ENCODE assay signal across 8 mouse cellular contexts in genomic region chr2:31119795-31120194, GRCm38 (mm10). TPM values are rescaled to one million over a fixed set of nuclear protein-coding genes. Genes with fewer than 3 reads are reported as not detected.
DNase-seq lines count a peak whose midpoint lies in the region; ATAC-seq and TF ChIP-seq lines count a peak whose summit lies in the region.
"Had no signal": no experiment of that assay in that cellular context is flagged by ENCODE, and none has a peak within 500 bp of the region (broad histone marks: within the 10 kb centered on the region; RNA-seq: fewer than 3 reads in every experiment).

No protein-coding gene starts in this region.

- 65% methylated on average over 13 of the region's 13 CpGs for WGBS in heart, embryonic 10.5 days

- H3K27ac ChIP-seq in ES-E14 (ENCODE audit: insufficient read depth, low read depth, low read length, poor library complexity, severe bottlenecking), result peak overlapping the region; percentile 26; the same call in 1 of the 2 replicates
- H3K27ac ChIP-seq in heart, embryonic 10.5 days, result peak overlapping the region; percentile 33; the same call in 1 of the 2 replicates
- H3K27ac ChIP-seq: kidney, postnatal 0 days had no signal

- H3K27me3 ChIP-seq in heart, embryonic 10.5 days (ENCODE audit: insufficient read depth, poor library complexity, severe bottlenecking), result no peaks in the 10 kb centered on the region

- peak overlapping the region; percentile 57; the same call in 1 of the 2 replicates for H3K9ac ChIP-seq in ES-E14 (ENCODE audit: insufficient read depth, low read depth, low read length, poor library complexity, severe bottlenecking)

- no peaks in the 10 kb centered on the region; the same call in 1 of the 2 replicates for H3K36me3 ChIP-seq in ES-E14 (ENCODE audit: control insufficient read depth, insufficient read depth, low read length, poor library complexity, severe bottlenecking)
- H3K36me3 ChIP-seq in heart, embryonic 10.5 days, result peaks cover 9% of the 10 kb centered on the region; the same call in 1 of the 2 replicates

- in situ Hi-C loops in ES-E14 (cut with MboI; ENCODE audit: low sequenced_read_pairs in 2 of 2, unreplicated experiment in 2 of 2), result no loop called here

- peaks cover 0 to 20% of the 10 kb centered on the region in 2 experiments; a peak in 2 of 4 replicates for H3K4me1 ChIP-seq in ES-E14 (ENCODE audit: control insufficient read depth in 2 of 2, insufficient read depth in 2 of 2, low read length in 2 of 2, poor library complexity in 1 of 2)
- H3K4me1 ChIP-seq in heart, embryonic 10.5 days, result peaks cover 44% of the 10 kb centered on the region

- no peak for DNase-seq in ES-E14 (ENCODE audit: low read depth, low spot score)
- peak; percentile 60 for DNase-seq in brain, embryonic 18.5 days (ENCODE audit: low read depth, low spot score)
- no peak for DNase-seq in heart, embryonic 10.5 days (ENCODE audit: low spot score)
- peak; percentile 60 to 88 for DNase-seq in layer of hippocampus, postnatal 14 days (ENCODE audit: low spot score in 2 of 2)
- peak; percentile 49 for DNase-seq in right cerebral cortex, postnatal 4 days
- no peak for DNase-seq in adrenal gland, postnatal 25 days

- H3K9me3 ChIP-seq in ES-E14 (ENCODE audit: control insufficient read depth, insufficient read depth, low read depth, low read length), result no peaks in the 10 kb centered on the region
- H3K9me3 ChIP-seq in heart, embryonic 10.5 days, result no peaks in the 10 kb centered on the region

- peak overlapping the region in 1 of 2 experiments; percentile 35; a peak in 2 of 4 replicates for H3K4me3 ChIP-seq in ES-E14 (ENCODE audit: insufficient read depth in 1 of 2, low read depth in 1 of 2, low read length in 2 of 2, poor library complexity in 1 of 2, severe bottlenecking in 1 of 2)
- no peak overlapping the region for H3K4me3 ChIP-seq in heart, embryonic 10.5 days

- ATAC-seq in megakaryocyte progenitor cell, adult 5-6 weeks (replicated peaks; ENCODE audit: poor library complexity), result no peak

TF ChIP-seq in ES-E14, 5 proteins besides CTCF, POLR2A, EP300 and RAD21:
- TF ChIP-seq ZNF384 (IDR thresholded peaks at IDR 0.05; ENCODE audit: low read depth, low read length) (no peak), HCFC1 (IDR thresholded peaks at IDR 0.05; ENCODE audit: borderline replicate concordance, insufficient read depth, low read length) (no peak), MAFK (IDR thresholded peaks at IDR 0.05; ENCODE audit: insufficient read depth, low read depth, low read length) (no peak), ZC3H11A (IDR thresholded peaks at IDR 0.05; ENCODE audit: borderline replicate concordance, low read depth, low read length) (no peak), CHD2 (IDR thresholded peaks at IDR 0.05; ENCODE audit: low read depth, low read length) (no peak)

RNA-seq across cellular contexts. Expression of gene Fnbp1, which starts 22.0 kb away (rescaled TPM):
- 15.1 and 16.5 TPM in 2 replicates for total RNA-seq in ES-E14 (2012; rRNA removed)
- 17.7 and 21.6 TPM in 2 replicates for polyA plus RNA-seq in heart, embryonic 10.5 days (2016; fragmentation: Nextera tagmentation; extraction: Ambion mirVana)
- total RNA-seq in layer of hippocampus, postnatal 14 days (2021), result 100 to 1,000 TPM in 1 of 2 experiments, 10 to 100 TPM in 1; 98.9 to 105 TPM
- total RNA-seq in megakaryocyte progenitor cell, adult 5-6 weeks (2015), result 30.7 and 44.8 TPM in 2 replicates
- total RNA-seq in megakaryocyte progenitor cell, adult 5-6 weeks (2017), result 20.9 and 44.7 TPM in 2 replicates
- total RNA-seq in adrenal gland, postnatal 25 days (2021), result 50.9 and 66.0 TPM in 2 replicates

RNA-seq across cellular contexts. Expression of gene Gpr107, which starts 32.3 kb away (rescaled TPM):
- total RNA-seq in ES-E14 (2012; rRNA removed), result 111 and 156 TPM in 2 replicates
- 35.9 and 37.4 TPM in 2 replicates for polyA plus RNA-seq in heart, embryonic 10.5 days (2016; fragmentation: Nextera tagmentation; extraction: Ambion mirVana)
- total RNA-seq in layer of hippocampus, postnatal 14 days (2021), result 10 to 100 TPM; 48.6 to 52.8 TPM
- total RNA-seq in megakaryocyte progenitor cell, adult 5-6 weeks (2015), result 9.9 and 12.1 TPM in 2 replicates
- 13.6 and 15.2 TPM in 2 replicates for total RNA-seq in megakaryocyte progenitor cell, adult 5-6 weeks (2017)
- 54.1 and 63.6 TPM in 2 replicates for total RNA-seq in adrenal gland, postnatal 25 days (2021)

Comparison
In these comparisons a context has a peak if more than half of its experiments do, and no peak if none do; other contexts are left out.
1. DNase-seq: peak in brain, embryonic 18.5 days (single experiment), layer of hippocampus, postnatal 14 days (2 of 2) and right cerebral cortex, postnatal 4 days (single experiment); none in ES-E14 (single experiment), heart, embryonic 10.5 days (single experiment) and adrenal gland, postnatal 25 days (single experiment).